Comparison of ENCODE assay signal across 9 mouse cellular contexts in genomic region chr2:129393524-129393923, GRCm38 (mm10). TPM values are rescaled to one million over a fixed set of nuclear protein-coding genes. Genes with fewer than 3 reads are reported as not detected.
DNase-seq lines count a peak whose midpoint lies in the region; TF ChIP-seq lines count a peak whose summit lies in the region.
"Had no signal": no experiment of that assay in that cellular context is flagged by ENCODE, and none has a peak within 500 bp of the region (broad histone marks: within the 10 kb centered on the region; RNA-seq: fewer than 3 reads in every experiment).

No protein-coding gene starts in this region.

- DNase-seq in gastrocnemius, adult 2 months: no peak
- no peak for DNase-seq in gastrocnemius, postnatal 25 days
- peak; percentile 13 for DNase-seq in right cerebral cortex, postnatal 14 days
- no peak for DNase-seq in right cerebral cortex, postnatal 4 days
- DNase-seq in embryo, embryonic 10.5 days (ENCODE audit: low spot score): peak; percentile 28
- peak; percentile 15 for DNase-seq in mesoderm, embryonic 11.5 days (ENCODE audit: low read depth, low spot score)
- no peak for DNase-seq in layer of hippocampus, postnatal 36 days
- DNase-seq in spleen, adult 12 weeks (ENCODE audit: low spot score): no peak

- peak; percentile 30; the same call in 1 of the 2 replicates for TF ChIP-seq CTCF in gastrocnemius, adult 2 months (IDR thresholded peaks at IDR 0.05)

- H3K27ac ChIP-seq in gastrocnemius, adult 2 months: no peak overlapping the region
- H3K27ac ChIP-seq: neural tube, embryonic 12.5 days had no signal

- intact Hi-C loops in gastrocnemius, adult 2 months (cut with DNase I): no loop called here

- no peak overlapping the region for H3K4me3 ChIP-seq in gastrocnemius, adult 2 months
- H3K4me3 ChIP-seq: neural tube, embryonic 12.5 days had no signal

RNA-seq across cellular contexts. Expression of gene Il1b, which starts 22.6 kb away (rescaled TPM):
- not detected for total RNA-seq in gastrocnemius, adult 2 months (2021)
- total RNA-seq in gastrocnemius, postnatal 25 days (2021): not detected
- total RNA-seq in layer of hippocampus, postnatal 36 days (2021): not detected

Comparison
In these comparisons a context has a peak if more than half of its experiments do, and no peak if none do; other contexts are left out.
1. DNase-seq: peak in right cerebral cortex, postnatal 14 days (single experiment), embryo, embryonic 10.5 days (single experiment) and mesoderm, embryonic 11.5 days (single experiment); none in gastrocnemius, adult 2 months (single experiment), gastrocnemius, postnatal 25 days (single experiment), right cerebral cortex, postnatal 4 days (single experiment), layer of hippocampus, postnatal 36 days (0 of 2) and spleen, adult 12 weeks (single experiment).